Mouse (Mus musculus) ZHBTc4 (cell line): ENCODE results near the gene Gpatch11.

Experiments used
- DNase-seq: peaks from one replicate; pipeline ENCODE4 v3.0.0-alpha.2; 2011; ENCODE audit warnings: low read depth, low spot score

Gpatch11 gene

DNA sequence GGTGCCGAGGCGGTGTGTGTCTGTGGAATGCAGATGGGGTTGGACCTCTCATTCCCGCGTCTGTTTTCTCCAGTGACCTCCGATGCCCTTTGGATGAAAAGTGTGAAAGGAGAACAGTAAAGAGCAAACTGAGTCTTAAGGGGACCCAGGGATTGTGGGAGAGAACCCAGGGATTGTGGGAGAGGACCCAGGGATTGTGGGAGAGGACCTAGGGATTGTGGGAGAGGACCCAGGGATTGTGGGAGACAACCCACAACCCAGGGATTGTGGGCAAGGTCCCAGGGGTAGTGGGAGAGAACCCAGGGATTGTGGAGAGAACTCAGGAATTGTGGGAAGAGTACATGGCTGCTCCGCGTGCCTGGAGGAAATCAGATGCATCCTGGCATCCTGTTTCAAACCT is 59.6 kb downstream of the Gpatch11 start:
- DNase-seq: peak; percentile 46

DNA sequence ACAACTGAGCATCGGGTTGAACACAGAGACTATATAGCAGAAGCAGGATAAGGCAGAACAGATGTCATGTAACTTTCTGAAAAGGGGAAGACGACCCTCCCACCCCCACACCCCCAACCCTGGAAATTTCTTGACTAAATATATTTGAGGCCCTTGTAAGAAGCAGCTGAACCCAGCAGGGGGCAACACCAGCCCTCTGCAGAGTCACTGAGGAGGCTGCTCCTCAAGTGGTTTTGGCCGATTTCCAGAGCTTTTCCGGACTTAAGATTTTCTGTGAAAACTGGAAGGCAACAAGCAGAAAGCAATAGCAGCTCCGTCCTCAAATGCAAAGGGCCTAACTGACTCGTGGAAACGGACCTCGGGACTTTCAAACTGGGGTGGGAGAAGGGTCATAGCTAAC is 60.0 kb downstream of the Gpatch11 start:
- DNase-seq: peak; percentile 79
